Mouse (Mus musculus) naive thymus-derived CD4-positive, alpha-beta T cell, adult 2 months (primary cell): ENCODE results near the gene Mycs.

Source experiments
- DNase-seq: peaks from one replicate; pipeline ENCODE4 v3.0.0-alpha.2; 2011; ENCODE audit warnings: low read depth

Gene Mycs

GRCm38 (mm10) chrX:5469165-5469564, at the start of gene Mycs:
Mycs (minus strand) TSS chrX:5469265.
- DNase-seq, result no peak

GRCm38 (mm10) chrX:5468022-5468421, 1.0 kb downstream of the Mycs start:
- no peak for DNase-seq
